Mouse (Mus musculus) liver, embryonic 14.5 days (tissue): ENCODE results near the gene Ccr4.

Source experiments
- CTCF ChIP-seq: IDR thresholded peaks from 2 replicates; pipeline ENCODE4 v1.5.1; 2016; ENCODE audit warnings: antibody characterized with exemption, low read depth, control low read depth
- EP300 ChIP-seq: IDR thresholded peaks from 2 replicates; pipeline ENCODE4 v1.6.1; 2016; ENCODE audit warnings: antibody characterized with exemption, low read depth

DNA sequence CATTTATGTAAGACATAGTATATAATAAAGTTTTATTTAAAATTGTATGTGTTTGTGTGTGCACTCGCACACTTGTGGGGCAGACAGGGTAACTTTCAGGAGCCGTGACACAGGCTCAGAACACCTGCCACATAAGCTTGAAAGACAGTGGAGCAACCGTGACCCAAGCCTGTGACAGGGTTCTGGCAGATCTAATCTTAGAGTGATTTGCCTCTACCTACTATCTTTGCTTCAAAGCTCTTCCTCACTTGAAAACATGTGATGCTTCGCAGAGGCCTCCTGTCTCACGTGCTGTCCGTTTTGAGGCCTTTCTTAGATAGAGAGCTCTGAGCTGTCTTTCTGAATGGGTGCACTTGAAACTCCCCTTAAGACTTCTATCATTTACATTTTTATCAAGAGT is 52.3 kb downstream of the Ccr4 start:
- no peak for TF ChIP-seq CTCF
- no peak for TF ChIP-seq EP300
